Mouse (Mus musculus): ENCODE measurements at regions not wholly inside any gene's neighbourhood (a gene's known extent, or its start where the extent isn't known, plus 50 kb on each side); places are given as distances from the start of the nearest gene placed in this dataset.

DNA sequence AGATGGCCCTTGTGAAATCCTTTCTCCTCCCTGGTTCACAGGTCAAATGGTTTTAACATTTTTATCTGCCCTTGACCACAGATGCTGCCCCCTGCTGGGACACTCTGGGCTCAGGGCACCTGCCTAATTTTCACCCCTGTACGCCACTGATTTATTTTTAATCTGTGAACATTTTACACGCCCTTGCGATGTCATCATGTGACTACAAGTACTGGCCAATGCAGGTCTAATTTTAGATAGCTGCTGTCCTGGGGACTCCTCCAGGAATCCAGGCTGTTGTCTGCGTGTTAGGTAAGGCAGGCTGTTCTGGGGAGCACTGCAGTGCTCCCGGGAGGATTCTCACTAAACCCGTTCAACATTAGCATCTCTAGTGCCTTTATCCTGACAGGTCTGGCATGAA is 113.1 kb upstream of the Gm26897 start:
- no peak for DNase-seq (ENCODE audit: low spot score)
- H3K36me3 ChIP-seq (ENCODE audit: control insufficient read depth, insufficient read depth, low read length): no peaks in the 10 kb centered on the region
- no peak overlapping the region for H3K4me3 ChIP-seq (ENCODE audit: low read depth, low read length)
- TF ChIP-seq CTCF (IDR thresholded peaks at IDR 0.05; ENCODE audit: low read depth) (peak; percentile 42), EP300 (optimal IDR thresholded peaks at IDR 0.05) (no peak)
- WGBS: 59% methylated on average over 6 of the region's 6 CpGs
- H3K9ac ChIP-seq (ENCODE audit: low read length): no peak overlapping the region
- no peaks in the 10 kb centered on the region for H3K9me3 ChIP-seq (ENCODE audit: control insufficient read depth, low read length)
- H3K27me3 ChIP-seq (ENCODE audit: control insufficient read depth, insufficient read depth, low read length): no peaks in the 10 kb centered on the region
- H3K4me1 ChIP-seq (replicated peaks; ENCODE audit: control insufficient read depth, insufficient read depth): no peaks in the 10 kb centered on the region
- peak overlapping the region; percentile 56; the same call in 1 of the 2 replicates for H3K27ac ChIP-seq (replicated peaks)
- H3K4me2 ChIP-seq (replicated peaks; ENCODE audit: low read depth): no peak overlapping the region
- no peak for ATAC-seq (ENCODE audit: low FRiP score, low TSS enrichment)

DNA sequence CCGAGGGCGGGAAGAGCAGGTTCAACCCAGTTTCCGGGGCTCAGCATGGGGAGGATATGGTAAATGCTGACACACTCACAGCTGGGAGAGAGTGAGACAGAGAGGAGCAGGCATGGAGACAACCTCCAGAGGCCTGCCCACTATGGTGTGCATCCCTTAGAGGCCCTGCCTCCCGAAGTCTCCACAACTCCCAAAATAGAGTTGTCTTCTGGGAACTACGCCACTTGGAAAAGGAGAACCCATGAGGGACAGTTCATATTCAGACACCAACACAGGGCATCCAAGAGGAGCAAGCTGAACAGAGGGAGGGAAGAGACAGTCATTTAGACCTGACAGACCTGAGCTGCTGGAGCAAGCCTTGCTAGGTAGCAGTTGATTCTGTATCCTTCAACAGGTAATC is 111.2 kb upstream of the Gm26897 start:
- Histone ChIP-seq H3K4me2 (replicated peaks; ENCODE audit: low read depth) (no peak overlapping the region), H3K4me1 (replicated peaks; ENCODE audit: control insufficient read depth, insufficient read depth) (no peaks in the 10 kb centered on the region), H3K27me3 (ENCODE audit: control insufficient read depth, insufficient read depth, low read length) (no peaks in the 10 kb centered on the region), H3K27ac (replicated peaks) (no peak overlapping the region), H3K4me3 (ENCODE audit: low read depth, low read length) (no peak overlapping the region), H3K36me3 (ENCODE audit: control insufficient read depth, insufficient read depth, low read length) (no peaks in the 10 kb centered on the region), H3K9me3 (ENCODE audit: control insufficient read depth, low read length) (no peaks in the 10 kb centered on the region), H3K9ac (ENCODE audit: low read length) (no peak overlapping the region)
- no peak for TF ChIP-seq EP300 (optimal IDR thresholded peaks at IDR 0.05)
- TF ChIP-seq CTCF (IDR thresholded peaks at IDR 0.05; ENCODE audit: low read depth): no peak
- WGBS: 63% methylated on average over 5 of the region's 5 CpGs
- no peak for ATAC-seq (ENCODE audit: low FRiP score, low TSS enrichment)
- no peak for DNase-seq (ENCODE audit: low spot score)

DNA sequence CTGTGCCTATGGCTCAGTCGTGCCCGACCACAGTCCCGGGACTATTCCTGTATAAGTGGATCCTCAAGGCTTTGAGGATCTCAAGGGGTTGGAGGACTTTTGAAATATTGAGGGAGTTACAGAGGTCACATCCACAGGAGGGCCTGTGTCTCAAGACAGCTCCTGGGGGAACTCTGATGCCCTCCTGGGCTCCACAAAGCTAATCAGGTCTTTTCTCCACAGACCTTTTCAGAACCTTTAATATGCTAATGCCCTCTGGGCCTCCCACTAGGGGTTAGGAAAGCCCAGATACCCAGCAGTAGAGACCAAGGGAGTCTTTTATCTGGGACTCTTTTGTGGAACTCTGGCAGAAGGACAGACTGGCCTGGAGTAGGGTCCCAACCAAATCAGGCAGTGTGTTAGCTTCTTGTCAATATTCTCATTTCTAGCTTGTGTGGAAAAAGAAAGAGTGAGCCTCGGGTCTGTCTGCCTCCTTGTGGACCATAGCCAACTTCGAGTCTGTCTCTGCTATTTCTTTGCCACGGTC is 107.4 kb upstream of the Gm26897 start:
- H3K9ac ChIP-seq (ENCODE audit: low read length): no peak overlapping the region
- DNase-seq (ENCODE audit: low spot score): no peak
- 39% methylated on average over 6 of the region's 6 CpGs for WGBS
- no peaks in the 10 kb centered on the region for H3K9me3 ChIP-seq (ENCODE audit: control insufficient read depth, low read length)
- ATAC-seq (ENCODE audit: low FRiP score, low TSS enrichment): no peak
- no peaks in the 10 kb centered on the region for H3K27me3 ChIP-seq (ENCODE audit: control insufficient read depth, insufficient read depth, low read length)
- H3K4me3 ChIP-seq (ENCODE audit: low read depth, low read length): no peak overlapping the region
- no peaks in the 10 kb centered on the region for H3K36me3 ChIP-seq (ENCODE audit: control insufficient read depth, insufficient read depth, low read length)
- H3K4me2 ChIP-seq (replicated peaks; ENCODE audit: low read depth): no peak overlapping the region
- TF ChIP-seq CTCF (IDR thresholded peaks at IDR 0.05; ENCODE audit: low read depth) (no peak), EP300 (optimal IDR thresholded peaks at IDR 0.05) (no peak)
- H3K4me1 ChIP-seq (replicated peaks; ENCODE audit: control insufficient read depth, insufficient read depth): no peaks in the 10 kb centered on the region
- H3K27ac ChIP-seq (replicated peaks): no peak overlapping the region

DNA sequence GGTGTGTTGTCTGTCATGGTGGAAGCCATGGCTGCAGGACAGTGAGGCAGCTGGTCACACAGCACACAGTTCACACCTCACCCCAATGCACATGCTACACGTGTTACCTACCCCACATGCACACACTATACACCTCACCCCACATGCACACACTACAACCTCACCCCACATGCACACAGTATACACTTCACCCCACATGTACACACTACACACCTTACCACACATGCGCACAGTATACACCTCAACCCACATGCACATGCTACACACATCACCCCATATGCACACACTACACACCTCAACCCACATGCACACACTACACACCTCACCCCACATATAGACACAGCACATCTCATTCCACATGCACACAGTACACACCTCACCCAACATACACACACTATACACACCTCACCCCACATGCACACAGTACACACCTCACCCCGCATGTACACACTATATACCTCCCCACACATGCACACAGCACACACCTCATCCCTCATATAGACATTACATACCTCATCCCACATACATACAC is 103.3 kb upstream of the Gm26897 start:
- no peak overlapping the region for H3K4me2 ChIP-seq (replicated peaks; ENCODE audit: low read depth)
- H3K36me3 ChIP-seq (ENCODE audit: control insufficient read depth, insufficient read depth, low read length): no peaks in the 10 kb centered on the region
- 92% methylated on average over 3 of the region's 3 CpGs for WGBS
- H3K4me3 ChIP-seq (ENCODE audit: low read depth, low read length): no peak overlapping the region
- no peak overlapping the region for H3K27ac ChIP-seq (replicated peaks)
- DNase-seq (ENCODE audit: low spot score) (no peak), ATAC-seq (ENCODE audit: low FRiP score, low TSS enrichment) (peak; percentile 8; the same call in 1 of the 2 replicates)
- H3K27me3 ChIP-seq (ENCODE audit: control insufficient read depth, insufficient read depth, low read length): no peaks in the 10 kb centered on the region
- H3K4me1 ChIP-seq (replicated peaks; ENCODE audit: control insufficient read depth, insufficient read depth): 0 out of 2 replicates have a peak, but pooled peaks cover 2% of the 10 kb centered on the region
- no peak for TF ChIP-seq CTCF (IDR thresholded peaks at IDR 0.05; ENCODE audit: low read depth)
- no peak for TF ChIP-seq EP300 (optimal IDR thresholded peaks at IDR 0.05)
- H3K9me3 ChIP-seq (ENCODE audit: control insufficient read depth, low read length): no peaks in the 10 kb centered on the region
- no peak overlapping the region for H3K9ac ChIP-seq (ENCODE audit: low read length)

DNA sequence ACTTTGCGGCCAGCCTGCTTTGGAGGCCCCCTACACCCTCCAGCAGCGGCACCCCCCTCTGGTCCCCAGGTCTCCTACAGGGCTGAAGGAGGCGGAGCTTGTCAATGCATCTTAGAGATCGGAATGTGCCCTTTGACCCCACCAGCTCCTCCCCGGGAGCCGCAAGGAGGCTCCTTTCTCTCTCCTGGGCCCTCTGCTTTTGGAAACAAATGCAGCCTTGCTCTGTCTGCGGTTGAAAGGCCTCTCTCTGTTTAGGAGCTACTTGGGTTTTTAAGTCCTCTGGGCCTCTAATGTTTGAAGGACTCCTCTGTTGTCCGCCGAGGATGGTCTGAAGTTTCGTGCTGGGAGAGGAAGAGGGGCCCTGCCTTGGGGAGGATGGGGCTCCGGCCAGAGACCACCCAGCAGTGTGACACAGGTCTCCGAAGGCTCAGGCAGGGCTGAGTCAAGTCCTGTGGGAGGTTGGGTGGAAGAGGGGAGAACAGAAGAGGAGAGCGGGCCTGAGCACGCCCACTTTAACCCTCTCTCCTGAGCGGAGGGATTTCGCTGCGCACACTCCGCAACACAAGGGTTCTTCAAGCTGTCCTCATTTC is 102.1 kb upstream of the Gm26897 start:
- H3K4me3 ChIP-seq (ENCODE audit: low read depth, low read length): no peak overlapping the region
- H3K4me1 ChIP-seq (replicated peaks; ENCODE audit: control insufficient read depth, insufficient read depth): 0 out of 2 replicates have a peak, but pooled peaks cover 2% of the 10 kb centered on the region
- peak overlapping the region; percentile 69 for H3K27ac ChIP-seq (replicated peaks)
- no peak overlapping the region; the same call in 1 of the 2 replicates for H3K4me2 ChIP-seq (replicated peaks; ENCODE audit: low read depth)
- no peaks in the 10 kb centered on the region for H3K9me3 ChIP-seq (ENCODE audit: control insufficient read depth, low read length)
- no peaks in the 10 kb centered on the region for H3K27me3 ChIP-seq (ENCODE audit: control insufficient read depth, insufficient read depth, low read length)
- no peaks in the 10 kb centered on the region for H3K36me3 ChIP-seq (ENCODE audit: control insufficient read depth, insufficient read depth, low read length)
- WGBS: 18% methylated on average over 18 of the region's 18 CpGs
- TF ChIP-seq EP300 (optimal IDR thresholded peaks at IDR 0.05) (no peak), CTCF (IDR thresholded peaks at IDR 0.05; ENCODE audit: low read depth) (no peak)
- peak; percentile 34; the same call in 1 of the 2 replicates for ATAC-seq (ENCODE audit: low FRiP score, low TSS enrichment)
- peak; percentile 28 for DNase-seq (ENCODE audit: low spot score)
- H3K9ac ChIP-seq (ENCODE audit: low read length): peak overlapping the region; percentile 32; the same call in 1 of the 2 replicates

DNA sequence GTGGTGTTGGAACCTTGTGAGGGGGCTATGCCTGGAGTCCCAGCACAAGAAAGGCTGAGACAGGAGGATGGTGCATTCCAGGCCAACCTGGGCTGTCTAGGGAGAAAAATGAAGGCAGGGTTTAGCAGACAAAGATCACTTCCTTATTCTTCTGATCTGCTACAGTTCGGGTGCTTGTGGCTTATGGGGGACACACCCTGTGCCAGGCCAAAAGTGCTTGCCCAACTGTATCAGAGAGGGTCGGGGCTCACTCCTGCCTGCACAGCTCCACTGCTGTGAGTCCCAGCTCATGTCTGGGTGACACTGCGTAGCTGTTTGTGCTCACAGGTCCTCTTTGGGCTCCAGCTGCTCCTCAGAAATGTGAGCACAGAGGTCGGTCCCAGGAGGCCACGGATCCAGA is 98.6 kb upstream of the Gm26897 start:
- Histone ChIP-seq H3K4me3 (ENCODE audit: low read depth, low read length) (no peak overlapping the region), H3K27ac (replicated peaks) (no peak overlapping the region), H3K4me1 (replicated peaks; ENCODE audit: control insufficient read depth, insufficient read depth) (0 out of 2 replicates have a peak, but pooled peaks cover 2% of the 10 kb centered on the region), H3K9me3 (ENCODE audit: control insufficient read depth, low read length) (no peaks in the 10 kb centered on the region), H3K4me2 (replicated peaks; ENCODE audit: low read depth) (no peak overlapping the region), H3K27me3 (ENCODE audit: control insufficient read depth, insufficient read depth, low read length) (no peaks in the 10 kb centered on the region), H3K9ac (ENCODE audit: low read length) (no peak overlapping the region), H3K36me3 (ENCODE audit: control insufficient read depth, insufficient read depth, low read length) (no peaks in the 10 kb centered on the region)
- 65% methylated on average over 5 of the region's 5 CpGs for WGBS
- TF ChIP-seq EP300 (optimal IDR thresholded peaks at IDR 0.05) (no peak), CTCF (IDR thresholded peaks at IDR 0.05; ENCODE audit: low read depth) (no peak)
- no peak for DNase-seq (ENCODE audit: low spot score)
- ATAC-seq (ENCODE audit: low FRiP score, low TSS enrichment): no peak

All from stomach, postnatal 0 days (tissue).